Mouse (Mus musculus): Measurements from ENCODE around the gene Fam122a. TPM values are rescaled to one million over a fixed set of nuclear protein-coding genes. Genes with fewer than 3 reads are reported as not detected.

Gene Fam122a
- polyA plus RNA-seq, 1 experiment = 22.6 TPM

DNA sequence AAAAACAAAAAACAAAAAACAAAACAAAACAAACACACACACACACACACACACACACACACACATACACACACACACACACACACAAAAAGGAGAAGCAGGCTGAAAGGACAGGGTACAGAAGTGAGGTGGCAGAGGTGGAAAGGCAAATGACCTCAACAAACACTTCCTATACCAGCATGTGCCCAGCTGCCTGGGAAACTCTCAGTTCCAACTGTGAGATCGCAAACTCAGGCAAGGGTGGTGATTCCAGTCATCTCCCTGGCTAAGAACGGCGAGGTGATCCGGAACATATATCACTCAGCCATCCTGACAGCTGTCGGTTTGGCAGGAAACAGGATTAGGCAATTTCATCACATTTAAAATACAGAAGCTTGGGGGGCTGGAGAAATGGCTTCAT lies 44.7 kb downstream of the Fam122a start:
- peaks cover 15% of the 10 kb centered on the region for H3K36me3 ChIP-seq (ENCODE audit: control insufficient read depth, insufficient read depth, low read length)
- WGBS = 69% methylated on average over 5 of the region's 5 CpGs

DNA sequence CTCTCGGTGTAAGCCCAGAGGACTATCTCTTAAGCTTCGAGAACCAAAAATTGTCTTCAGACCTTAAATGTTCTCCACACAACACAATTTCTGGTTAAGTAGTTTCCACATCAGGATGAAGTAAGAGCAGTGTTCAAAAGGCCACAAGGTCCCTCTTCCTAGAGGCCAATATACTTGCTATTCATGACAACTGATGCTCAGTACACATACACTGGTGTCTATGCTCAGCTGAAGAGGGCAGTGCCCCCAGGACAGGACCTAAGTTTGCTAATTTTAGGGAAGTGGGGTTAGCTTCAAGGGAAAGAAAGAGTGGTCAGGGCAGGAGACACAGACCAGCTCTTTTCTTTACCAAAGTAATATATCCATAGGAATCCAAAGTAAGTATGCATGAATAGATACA lies 45.8 kb downstream of the Fam122a start:
- H3K27me3 ChIP-seq (ENCODE audit: control insufficient read depth, insufficient read depth, low read length) = no peaks in the 10 kb centered on the region
- TF ChIP-seq CTCF (IDR thresholded peaks at IDR 0.05; ENCODE audit: extremely low read depth, insufficient read length, insufficient replicate concordance, low read depth, low read length) (no peak), POLR2A (IDR thresholded peaks at IDR 0.05; ENCODE audit: low read depth, low read length) (no peak)
- no peak overlapping the region for H3K27ac ChIP-seq (ENCODE audit: insufficient read depth, low read depth, low read length)
- peaks cover 9% of the 10 kb centered on the region; the same call in 1 of the 2 replicates for H3K4me1 ChIP-seq (ENCODE audit: control insufficient read depth, insufficient read depth, insufficient read length, low read length)
- WGBS = 93% methylated on average over 2 of the region's 2 CpGs
- peaks cover 12% of the 10 kb centered on the region for H3K36me3 ChIP-seq (ENCODE audit: control insufficient read depth, insufficient read depth, low read length)
- H3K4me3 ChIP-seq (ENCODE audit: low read depth, low read length) = no peak overlapping the region

More for the DNA sequence above, 44.7 kb downstream of the Fam122a start:
- TF ChIP-seq CTCF (IDR thresholded peaks at IDR 0.05; ENCODE audit: extremely low read depth, insufficient read length, insufficient replicate concordance, low read depth, low read length) = no peak
- H3K4me1 ChIP-seq (ENCODE audit: control insufficient read depth, insufficient read depth, insufficient read length, low read length) = peaks cover 3% of the 10 kb centered on the region; the same call in 1 of the 2 replicates
- no peaks in the 10 kb centered on the region for H3K27me3 ChIP-seq (ENCODE audit: control insufficient read depth, insufficient read depth, low read length)
- no peak overlapping the region for H3K27ac ChIP-seq (ENCODE audit: insufficient read depth, low read depth, low read length)
- no peak overlapping the region for H3K4me3 ChIP-seq (ENCODE audit: low read depth, low read length)

DNA sequence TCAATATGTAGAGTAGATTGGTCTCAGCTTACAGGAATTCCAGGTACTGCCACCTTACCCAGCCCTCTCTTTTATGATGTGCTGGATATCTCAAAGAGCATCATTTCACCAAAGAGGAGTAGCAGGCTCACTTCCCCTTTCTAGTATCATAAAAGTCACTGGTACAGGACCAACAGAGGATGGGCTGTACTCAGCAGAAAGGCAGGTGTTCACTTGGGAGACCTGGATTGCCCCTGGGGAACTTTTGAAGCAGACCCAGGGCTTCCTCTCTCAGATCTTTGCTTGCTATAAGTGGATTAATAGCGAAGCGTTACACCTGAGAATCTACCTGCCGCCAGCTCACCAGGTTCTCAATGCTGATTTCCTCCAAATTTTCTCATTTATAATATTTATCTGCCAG lies 49.1 kb downstream of the Fam122a start:
- TF ChIP-seq POLR2A (IDR thresholded peaks at IDR 0.05; ENCODE audit: low read depth, low read length) (no peak), CTCF (IDR thresholded peaks at IDR 0.05; ENCODE audit: extremely low read depth, insufficient read length, insufficient replicate concordance, low read depth, low read length) (no peak)
- Histone ChIP-seq H3K36me3 (ENCODE audit: control insufficient read depth, insufficient read depth, low read length) (peaks cover 2% of the 10 kb centered on the region), H3K4me1 (ENCODE audit: control insufficient read depth, insufficient read depth, insufficient read length, low read length) (peaks cover 9% of the 10 kb centered on the region; the same call in 1 of the 2 replicates), H3K27ac (ENCODE audit: insufficient read depth, low read depth, low read length) (no peak overlapping the region), H3K4me3 (ENCODE audit: low read depth, low read length) (no peak overlapping the region), H3K27me3 (ENCODE audit: control insufficient read depth, insufficient read depth, low read length) (no peaks in the 10 kb centered on the region)
- WGBS = 80% methylated on average over 3 of the region's 3 CpGs

DNA sequence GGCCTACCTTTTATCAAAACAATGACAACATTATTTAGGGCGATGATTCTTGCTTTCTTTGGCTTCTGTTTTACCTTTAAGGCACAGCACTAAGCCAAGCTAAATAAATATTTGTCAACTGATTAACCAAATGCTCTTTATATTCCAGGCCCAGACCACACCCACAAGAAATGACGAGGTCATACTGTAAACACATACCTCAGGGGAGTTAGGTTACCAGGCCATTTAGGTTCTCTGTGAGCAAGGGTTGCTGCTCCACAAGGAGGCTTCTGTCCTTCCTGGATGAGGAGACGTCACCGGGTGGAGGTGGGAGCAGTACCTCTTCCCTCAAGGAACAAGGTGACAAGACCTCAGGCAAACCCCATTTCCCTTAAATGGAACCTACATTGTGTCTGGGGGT lies 49.9 kb downstream of the Fam122a start:
- Histone ChIP-seq H3K4me3 (ENCODE audit: low read depth, low read length) (no peak overlapping the region), H3K36me3 (ENCODE audit: control insufficient read depth, insufficient read depth, low read length) (peaks cover 2% of the 10 kb centered on the region), H3K27ac (ENCODE audit: insufficient read depth, low read depth, low read length) (peak overlapping the region; percentile 58), H3K4me1 (ENCODE audit: control insufficient read depth, insufficient read depth, insufficient read length, low read length) (peaks cover 9% of the 10 kb centered on the region; the same call in 1 of the 2 replicates), H3K27me3 (ENCODE audit: control insufficient read depth, insufficient read depth, low read length) (no peaks in the 10 kb centered on the region)
- 32% methylated on average over 4 of the region's 4 CpGs for WGBS
- no peak for TF ChIP-seq CTCF (IDR thresholded peaks at IDR 0.05; ENCODE audit: extremely low read depth, insufficient read length, insufficient replicate concordance, low read depth, low read length)
- no peak for TF ChIP-seq POLR2A (IDR thresholded peaks at IDR 0.05; ENCODE audit: low read depth, low read length)

DNA sequence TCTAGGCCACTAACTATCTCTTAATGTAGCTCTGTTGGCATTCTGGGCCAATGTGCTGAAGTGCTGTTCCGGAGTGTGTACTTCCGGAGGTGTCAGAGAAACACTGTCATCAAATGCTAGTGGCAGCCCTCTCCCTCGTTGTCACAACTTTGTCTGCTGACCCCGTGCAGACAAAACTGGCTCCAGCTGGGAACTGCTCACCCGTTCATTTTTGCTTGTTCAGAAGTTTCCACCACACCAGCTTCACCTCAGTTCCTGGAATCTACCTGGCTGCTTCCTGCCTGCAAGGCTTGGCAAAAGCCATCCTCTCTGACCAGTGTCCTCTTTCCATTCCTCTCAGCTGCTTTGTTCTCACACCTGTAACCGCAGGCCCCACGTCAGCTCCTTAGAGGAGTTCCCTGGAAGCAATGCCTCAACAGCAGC lies 50.4 kb downstream of the Fam122a start:
- Histone ChIP-seq H3K4me3 (ENCODE audit: low read depth, low read length) (no peak overlapping the region), H3K4me1 (ENCODE audit: control insufficient read depth, insufficient read depth, insufficient read length, low read length) (peaks cover 9% of the 10 kb centered on the region; the same call in 1 of the 2 replicates), H3K27ac (ENCODE audit: insufficient read depth, low read depth, low read length) (peak overlapping the region; percentile 58), H3K36me3 (ENCODE audit: control insufficient read depth, insufficient read depth, low read length) (peaks cover 2% of the 10 kb centered on the region), H3K27me3 (ENCODE audit: control insufficient read depth, insufficient read depth, low read length) (no peaks in the 10 kb centered on the region)
- no peak for TF ChIP-seq POLR2A (IDR thresholded peaks at IDR 0.05; ENCODE audit: low read depth, low read length)
- no peak for TF ChIP-seq CTCF (IDR thresholded peaks at IDR 0.05; ENCODE audit: extremely low read depth, insufficient read length, insufficient replicate concordance, low read depth, low read length)
- WGBS = 63% methylated on average over 7 of the region's 7 CpGs

Other genes with a start within 250 kb of the Fam122a start
- gene Fxn, start 196.8 kb downstream of the Fam122a start, polyA plus RNA-seq (2012; rRNA removed) = 7.7 and 9.1 TPM in 2 replicates
- gene Pip5k1b, start 78.5 kb upstream of the Fam122a start, polyA plus RNA-seq (2012; rRNA removed) = 7.1 and 23.3 TPM in 2 replicates
- gene Tmem252, start 196.7 kb upstream of the Fam122a start, polyA plus RNA-seq (2012; rRNA removed) = 3.1 and 4.8 TPM in 2 replicates

Measured in small intestine, adult 2 months (tissue).